Mouse (Mus musculus) cerebellum, adult (tissue): Measurements from ENCODE around the gene Hdac9.

Experiments
- ATAC-seq: cut with Nextera tagmentation; 2 replicates; pipeline ENCODE4 v1.9.2; 2017; ENCODE audit warnings: mild to moderate bottlenecking, moderate library complexity, mixed read lengths; ENCODE audit not compliant: insufficient number of reproducible peaks, low FRiP score, low TSS enrichment

Hdac9 gene

GRCm38 (mm10) chr12:34425468-34425867, 491.4 kb downstream of the Hdac9 start:
- ATAC-seq = no peak

- ATAC-seq = no peak
These were observed 508.8 kb downstream of the Hdac9 start for GRCm38 (mm10) chr12:34408139-34408538.

DNA sequence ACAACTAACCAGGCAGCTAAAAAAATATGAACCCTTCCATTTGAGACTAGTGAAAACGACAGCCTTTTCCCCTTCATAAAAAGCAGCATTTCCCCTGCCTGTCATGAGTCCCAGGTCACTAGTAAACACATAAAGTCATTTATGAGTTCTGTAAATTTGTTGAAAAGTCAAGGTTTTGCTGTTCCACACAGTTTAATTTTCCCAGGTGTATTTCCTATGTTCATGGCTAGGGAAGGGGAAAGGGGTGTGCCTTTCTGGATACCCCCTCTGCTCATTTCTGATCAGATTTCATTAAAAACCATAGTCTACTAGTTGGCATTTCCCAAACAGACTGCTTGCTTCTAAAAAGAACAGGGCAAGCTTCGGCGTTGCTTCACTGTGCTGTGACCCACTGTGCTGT, 509.8 kb downstream of the Hdac9 start:
- ATAC-seq = no peak

DNA sequence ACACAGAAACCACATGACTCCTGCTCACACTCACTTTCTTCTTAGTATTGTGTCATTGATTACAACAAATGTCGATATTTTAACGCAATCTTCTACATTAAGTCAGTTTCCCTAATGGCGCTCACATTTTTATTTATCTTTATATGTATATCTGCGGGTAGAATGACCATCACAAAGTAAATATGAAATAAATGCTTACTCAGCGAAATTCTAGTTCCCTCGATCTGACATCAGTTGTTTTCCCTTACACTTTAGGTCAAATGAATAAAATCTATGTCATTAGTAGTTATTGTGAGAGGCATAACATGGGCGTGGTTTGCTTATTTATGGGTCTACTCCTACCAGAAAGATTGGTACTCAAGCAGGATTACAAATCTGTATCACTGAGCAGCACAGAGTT, 514.8 kb downstream of the Hdac9 start:
- ATAC-seq = no peak

- ATAC-seq = no peak
These were observed 518.3 kb downstream of the Hdac9 start for GRCm38 (mm10) chr12:34398611-34399010.

DNA sequence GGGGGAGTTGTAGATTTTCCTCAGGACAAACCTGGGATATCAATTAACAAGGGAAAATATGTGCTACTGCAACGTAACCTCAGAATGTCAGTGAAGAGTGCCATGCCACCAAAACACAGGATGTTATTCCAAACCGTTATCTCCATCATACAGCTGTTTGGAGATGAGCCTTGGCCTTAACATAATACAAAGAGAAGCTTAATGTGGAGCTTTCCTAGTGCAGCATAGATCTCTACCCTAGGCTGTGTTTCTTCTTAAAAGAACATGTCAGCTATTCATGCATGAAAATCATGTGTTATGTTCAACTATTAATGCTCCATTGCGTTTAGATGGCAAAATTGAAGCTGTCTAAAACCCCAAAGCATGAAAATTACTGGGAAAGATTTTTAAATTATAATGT, 522.6 kb downstream of the Hdac9 start:
- no peak for ATAC-seq

DNA sequence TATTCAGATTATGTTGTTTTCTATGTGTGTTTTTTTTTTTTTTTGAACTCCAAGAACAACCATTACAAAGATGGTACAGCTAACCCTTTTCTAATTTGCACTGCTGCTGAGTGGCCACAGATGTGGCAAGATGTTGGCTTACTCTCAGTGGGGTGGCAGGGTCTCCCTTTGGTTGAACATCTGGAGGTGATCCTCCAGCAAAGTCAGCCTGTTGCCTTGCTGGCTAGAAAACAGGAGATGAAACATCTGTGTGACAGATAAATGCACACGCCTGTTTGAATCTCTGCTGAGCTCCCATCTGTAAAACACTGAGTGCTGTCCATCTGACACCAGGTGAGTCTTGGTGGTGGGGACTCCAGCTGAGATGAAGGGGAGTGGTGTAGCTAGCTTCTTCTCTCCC, 537.2 kb downstream of the Hdac9 start:
- no peak for ATAC-seq

DNA sequence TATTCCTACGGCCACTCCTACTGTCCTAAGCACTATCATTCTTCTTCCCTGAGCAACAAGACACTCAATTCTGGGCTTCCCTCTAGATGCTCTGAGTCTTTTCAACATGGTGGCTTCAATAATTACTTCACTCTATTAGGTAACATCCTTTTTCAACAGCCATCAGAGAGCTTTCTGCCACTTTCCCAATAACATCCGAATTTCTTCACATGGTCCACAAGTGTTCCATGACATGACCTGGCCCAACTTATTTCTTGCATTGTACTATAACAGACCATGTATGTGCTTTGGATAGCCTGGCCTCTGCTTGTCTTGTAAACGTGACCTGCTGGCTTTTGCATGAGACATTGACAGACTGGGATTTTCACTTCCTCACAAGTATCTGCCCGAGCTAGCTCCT, 538.3 kb downstream of the Hdac9 start:
- no peak for ATAC-seq

DNA sequence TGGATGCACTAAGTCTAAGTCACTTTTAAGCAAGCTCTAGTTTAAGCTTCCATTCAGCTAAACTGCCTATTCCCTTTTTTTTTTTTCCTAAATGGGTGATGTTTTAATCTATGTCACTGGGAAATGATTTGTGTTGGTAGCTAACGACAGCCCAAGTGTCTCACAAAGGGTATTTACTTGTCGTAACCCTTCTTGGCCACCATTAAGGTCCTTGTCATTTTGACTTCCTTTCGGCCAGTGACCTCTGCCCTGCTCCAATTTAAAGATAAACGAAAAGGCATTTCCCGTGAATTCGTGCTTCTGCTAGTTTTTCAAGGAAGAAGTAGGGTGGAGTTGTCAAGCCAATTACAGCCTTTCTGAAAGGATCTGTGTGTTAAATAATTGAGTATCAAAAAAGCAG, 565.0 kb downstream of the Hdac9 start:
- ATAC-seq = no peak

DNA sequence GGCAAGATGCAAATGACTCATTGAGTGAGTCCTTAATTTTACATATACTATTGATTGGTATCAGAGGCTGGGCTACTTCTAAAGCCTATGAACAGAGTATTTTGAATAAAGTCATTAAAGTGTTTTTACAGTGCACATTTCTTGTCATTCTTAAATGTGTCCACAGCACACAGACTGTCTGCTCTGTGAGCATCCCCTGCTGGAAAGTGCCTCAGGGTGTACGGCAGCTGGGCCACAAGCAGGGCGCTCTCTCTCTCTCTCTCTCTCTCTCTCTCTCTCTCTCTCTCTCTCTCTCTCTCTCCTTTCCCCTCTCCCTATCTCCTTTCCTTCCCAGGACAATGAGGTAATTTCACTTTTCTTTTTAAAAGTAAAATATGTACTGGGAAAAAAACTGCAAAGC, 569.4 kb downstream of the Hdac9 start:
- ATAC-seq = no peak

DNA sequence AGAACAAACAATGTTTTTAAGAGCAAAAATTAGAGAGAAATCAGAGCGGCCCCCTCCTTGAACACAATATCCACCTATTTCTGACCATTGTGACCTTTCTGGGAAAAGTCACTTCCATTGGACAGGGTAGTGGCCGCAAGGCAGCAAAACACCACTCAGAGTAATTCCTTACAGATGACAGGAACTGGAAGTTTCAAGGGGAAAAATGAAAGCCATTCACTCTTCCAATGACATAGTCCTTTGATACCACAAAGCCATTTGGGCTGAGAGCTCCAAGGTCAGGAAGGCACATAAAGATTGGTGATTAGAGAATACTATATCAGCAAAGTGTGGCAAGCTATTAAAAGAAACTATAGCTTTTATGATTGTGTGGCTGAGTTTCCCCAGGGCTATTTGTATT, 574.1 kb downstream of the Hdac9 start:
- no peak for ATAC-seq

- ATAC-seq = no peak
These were observed 578.0 kb downstream of the Hdac9 start for GRCm38 (mm10) chr12:34338886-34339285.

- ATAC-seq = no peak
These were observed 582.3 kb downstream of the Hdac9 start for GRCm38 (mm10) chr12:34334455-34335084.

GRCm38 (mm10) chr12:34332884-34333283, 584.0 kb downstream of the Hdac9 start:
- ATAC-seq = no peak

DNA sequence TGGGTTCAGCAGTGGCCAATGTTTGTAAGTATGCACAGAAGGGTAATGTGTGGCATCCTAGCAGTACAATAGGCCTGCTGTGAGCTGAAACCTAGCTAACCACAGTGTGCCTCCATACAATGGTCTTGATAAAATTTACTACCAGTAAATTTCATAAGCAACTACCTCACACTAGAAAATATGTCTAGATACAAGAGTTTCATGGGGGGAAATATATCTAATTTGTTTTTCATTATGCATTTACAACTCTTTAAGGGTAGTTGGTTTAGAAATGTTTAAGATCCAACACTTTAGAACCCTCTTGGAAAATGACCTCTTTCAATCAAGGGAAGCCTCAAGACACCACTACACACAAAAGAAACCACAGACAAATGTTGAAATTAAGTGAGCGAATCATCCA, 589.8 kb downstream of the Hdac9 start:
- ATAC-seq = no peak

GRCm38 (mm10) chr12:34312113-34312719, 604.7 kb downstream of the Hdac9 start:
- ATAC-seq = no peak

DNA sequence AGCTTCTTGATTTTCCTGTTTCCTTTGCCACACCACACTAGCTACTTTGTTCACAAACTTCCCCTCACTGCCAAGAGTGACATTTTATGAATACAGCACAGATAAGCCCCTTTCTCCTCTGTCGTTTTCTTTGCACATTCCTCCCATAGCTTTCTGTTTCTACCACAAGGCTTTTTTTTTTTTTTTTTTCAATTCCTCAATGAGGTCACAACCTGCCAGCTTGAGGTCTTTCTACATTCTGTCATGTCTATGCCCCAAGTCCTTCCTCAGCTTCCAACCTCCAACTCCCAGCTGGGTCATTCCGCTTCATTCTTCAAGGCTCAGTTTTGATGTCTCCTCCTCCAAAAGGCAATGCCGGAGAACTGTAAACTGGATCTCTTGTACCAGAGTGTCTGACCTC, 611.4 kb downstream of the Hdac9 start:
- ATAC-seq = no peak

DNA sequence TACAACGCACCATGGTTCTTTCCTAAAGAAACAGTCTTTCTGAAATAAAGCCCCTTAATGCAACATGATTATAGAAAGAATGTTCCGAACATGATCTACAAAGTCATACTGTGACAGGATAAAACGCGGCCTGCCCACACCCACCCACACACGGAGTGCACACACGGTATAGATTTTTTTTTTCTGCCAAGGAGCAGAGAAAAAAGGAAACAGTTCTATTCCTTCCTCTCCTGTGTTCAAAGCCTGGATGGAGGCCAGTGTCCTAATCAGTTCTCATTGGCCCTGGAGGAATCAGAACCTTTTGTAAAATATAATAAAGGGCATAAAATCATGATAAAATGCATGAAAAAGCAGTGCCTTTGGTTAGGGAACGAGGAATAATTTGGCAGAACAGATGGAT, 624.5 kb downstream of the Hdac9 start:
- ATAC-seq = no peak

- ATAC-seq = no peak
These were observed 629.7 kb downstream of the Hdac9 start for GRCm38 (mm10) chr12:34287218-34287617.

DNA sequence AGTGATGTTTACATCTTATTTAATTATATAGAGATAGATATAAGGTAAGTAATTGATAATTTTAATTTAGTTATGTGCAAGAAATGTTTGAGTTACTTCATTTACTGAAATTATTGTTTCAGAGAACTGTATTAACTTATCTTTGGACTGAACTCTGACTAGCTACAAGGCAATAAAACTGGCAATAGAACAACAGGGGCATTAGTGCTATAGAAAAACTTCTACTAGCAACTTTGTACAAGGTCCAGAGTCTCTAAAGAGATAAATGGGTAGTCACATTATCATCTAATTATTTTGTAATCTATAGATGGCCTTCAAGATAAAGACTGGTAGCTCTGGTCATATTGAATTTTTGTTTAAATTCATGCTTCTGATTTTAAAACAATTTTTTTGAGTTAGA, 632.0 kb downstream of the Hdac9 start:
- no peak for ATAC-seq

DNA sequence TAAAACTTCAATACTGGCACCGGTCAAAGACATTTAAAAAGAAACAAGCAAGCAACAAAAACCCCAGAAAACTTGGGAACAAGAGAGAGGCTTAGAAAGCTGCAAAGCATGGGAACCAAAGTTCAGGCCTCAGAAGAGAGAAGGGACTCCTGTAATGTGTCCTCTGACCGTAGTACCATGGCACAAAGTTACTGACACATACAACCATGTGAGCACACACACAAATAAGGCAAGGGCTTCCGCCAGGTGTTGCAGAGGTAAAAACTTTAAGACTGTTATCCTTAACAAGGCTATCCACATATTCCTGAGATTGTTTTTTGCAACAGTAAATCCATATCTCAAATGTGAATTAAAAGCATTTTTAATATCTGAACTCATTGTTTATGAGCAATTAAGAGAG, 632.5 kb downstream of the Hdac9 start:
- ATAC-seq = no peak

GRCm38 (mm10) chr12:34278822-34279221, 638.1 kb downstream of the Hdac9 start:
- no peak for ATAC-seq

GRCm38 (mm10) chr12:34273816-34274215, 643.1 kb downstream of the Hdac9 start:
- ATAC-seq = no peak
